Mouse (Mus musculus): ENCODE results near the gene Pde3b.

GRCm38 (mm10) chr7:114454858-114455257 is 39.8 kb downstream of the Pde3b start:
- no peak for TF ChIP-seq CTCF (IDR thresholded peaks at IDR 0.05; ENCODE audit: extremely low read depth, insufficient read length, insufficient replicate concordance, low read depth, low read length)
- no peak for TF ChIP-seq POLR2A (IDR thresholded peaks at IDR 0.05; ENCODE audit: low read depth, low read length)
